Mouse (Mus musculus): ENCODE measurements around the gene Sh3gl3.

DNA sequence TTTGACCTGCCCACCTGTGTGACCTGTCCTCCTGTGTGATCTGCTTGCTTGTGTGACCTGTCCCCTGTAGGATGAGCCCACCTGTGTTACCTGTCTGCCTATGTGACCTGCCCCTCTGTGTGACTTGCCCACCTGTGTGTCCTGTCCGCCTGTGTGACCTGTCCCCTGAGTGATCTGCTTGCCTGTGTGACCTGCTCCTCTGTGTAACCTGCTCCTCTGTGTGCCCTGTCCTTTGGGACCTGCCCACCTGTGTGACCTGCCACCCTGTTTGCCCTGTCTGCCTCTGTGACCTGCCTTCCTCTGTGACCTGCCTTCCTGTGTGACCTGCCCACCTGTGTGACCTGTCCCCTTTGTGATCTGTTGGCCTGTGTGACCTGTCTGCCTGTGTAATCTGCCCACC lies 79.7 kb downstream of the Sh3gl3 start:
- TF ChIP-seq CTCF (IDR thresholded peaks at IDR 0.05), result no peak
- no peak for TF ChIP-seq EP300 (IDR thresholded peaks at IDR 0.05)

Measured in lung, postnatal 0 days (tissue).